Mouse (Mus musculus): ENCODE measurements around the gene Il17c. TPM values are rescaled to one million over a fixed set of nuclear protein-coding genes. Genes with fewer than 3 reads are reported as not detected.

The Il17c gene
- polyA plus RNA-seq (2017; shearing (Covaris generic)): 0.92 TPM

DNA sequence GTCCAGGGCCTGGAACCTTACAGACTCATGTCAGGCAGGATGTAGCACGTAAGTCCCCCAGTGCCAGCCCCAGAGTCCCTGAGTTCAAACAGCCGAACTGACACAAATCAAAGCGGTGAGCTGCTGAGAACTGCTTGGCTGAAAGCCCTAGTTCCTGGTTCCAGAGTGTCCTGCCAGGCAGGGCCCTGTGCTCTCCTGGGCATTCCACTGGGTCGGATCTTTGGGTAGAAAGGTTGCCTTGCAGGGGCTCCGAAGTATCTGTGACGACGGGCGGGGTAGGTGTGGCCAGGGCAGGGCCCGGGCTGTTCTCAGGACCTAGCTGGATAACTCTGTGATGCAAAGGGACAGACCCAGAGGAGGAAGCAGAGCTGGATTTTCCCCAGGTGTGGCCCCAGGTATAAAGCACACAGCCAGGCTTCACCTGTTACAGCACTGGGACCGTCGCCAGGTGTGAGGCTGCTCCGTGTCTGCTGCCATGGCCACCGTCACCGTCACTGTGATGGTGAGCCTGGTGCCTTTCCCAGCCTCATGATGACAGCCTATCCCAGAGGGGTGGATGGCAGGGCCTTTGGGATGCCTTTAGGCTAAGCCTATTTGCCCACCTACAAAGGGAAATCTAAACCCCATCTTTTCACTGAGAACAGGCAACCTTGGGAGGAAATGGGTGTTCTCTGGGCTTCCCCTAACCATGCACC lies at the start of gene Il17c:
Il17c (plus strand) TSS at position 645 of the 695 bp plus-strand sequence.

DNA sequence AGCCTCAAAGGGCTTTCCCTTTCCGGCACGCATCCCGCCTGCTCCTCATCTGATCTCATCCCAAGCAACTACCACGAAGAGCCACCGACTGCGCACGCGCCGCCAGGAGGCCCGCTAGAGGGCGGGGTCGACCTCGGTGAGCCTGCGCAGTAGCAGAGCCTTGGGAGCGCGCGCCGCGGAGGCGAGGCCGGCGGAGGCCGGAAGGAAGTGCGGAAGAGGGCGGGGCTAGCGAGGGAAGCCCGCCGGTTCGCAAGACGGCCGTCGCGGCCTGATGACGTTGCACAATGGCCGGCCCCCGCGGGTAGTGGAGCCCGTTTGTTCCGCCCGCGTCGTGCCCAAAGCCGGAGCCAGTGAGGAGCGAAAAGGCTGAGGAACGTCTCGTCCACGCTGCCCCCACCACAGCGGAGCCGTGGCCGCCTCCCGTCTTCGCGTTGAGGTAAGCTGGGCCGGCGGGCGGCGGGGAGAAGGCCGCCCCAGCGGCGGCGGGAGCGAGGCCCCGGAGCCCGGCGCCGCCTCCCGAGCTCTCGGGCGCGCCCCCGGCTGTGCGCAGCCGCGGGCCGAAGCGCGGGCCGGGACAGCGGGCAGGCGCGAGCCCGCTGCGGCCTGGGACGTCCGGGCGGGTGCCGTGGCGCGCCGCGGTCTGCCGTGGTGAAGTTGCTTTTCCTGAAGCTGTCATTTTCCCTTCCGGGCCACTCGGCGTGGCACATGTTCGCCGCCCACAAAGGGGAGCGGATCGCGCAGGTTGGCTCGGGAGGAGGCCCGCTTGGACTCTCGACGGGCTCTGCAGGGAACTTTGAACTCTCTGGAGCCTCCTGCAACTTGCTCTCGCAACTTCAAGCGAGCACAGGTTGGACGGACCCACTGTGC lies 45.2 kb upstream of the Il17c start, which contains the start of gene Zc3h18:
Zc3h18 (plus strand) TSS at position 245 of the 867 bp plus-strand sequence.

DNA sequence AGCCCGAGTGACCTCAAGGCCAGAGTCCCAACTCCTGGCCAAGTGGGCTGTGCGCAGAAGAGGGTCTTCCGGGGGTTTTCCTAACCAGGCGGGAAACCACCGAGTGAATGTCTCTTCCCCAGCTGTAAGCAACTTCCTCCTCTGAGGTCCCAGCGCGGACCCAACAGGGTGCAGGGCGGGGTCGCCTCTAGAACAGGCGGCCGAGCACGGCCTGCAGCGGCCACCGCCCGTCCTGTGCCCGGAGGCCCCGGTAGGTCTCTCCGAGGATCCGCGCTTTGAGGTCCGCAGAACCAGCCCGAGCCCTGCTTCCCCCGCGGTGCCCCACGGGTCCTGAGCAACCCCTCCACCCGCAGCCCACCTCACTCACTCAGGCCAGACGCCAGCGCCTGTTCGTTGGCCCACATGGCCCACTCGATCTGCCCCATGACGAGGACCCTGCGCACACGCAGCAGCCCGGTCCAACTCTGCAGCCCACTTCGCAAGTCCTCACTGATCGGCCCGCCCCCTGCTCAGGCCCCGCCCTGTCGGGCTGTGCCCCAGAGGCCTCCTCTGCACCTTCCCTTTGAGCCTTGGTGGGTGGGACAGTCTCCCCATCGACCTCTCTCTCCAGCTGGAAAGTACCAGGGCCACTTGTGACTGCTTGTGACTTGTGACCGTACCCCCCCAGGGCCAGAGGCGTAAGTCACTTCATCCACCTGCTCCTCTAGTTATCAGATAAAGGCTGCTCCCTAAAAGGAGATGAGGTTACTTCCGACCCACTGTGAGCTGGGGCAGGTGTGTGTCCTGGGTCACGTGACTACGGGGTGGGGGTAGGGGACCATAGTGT lies 10.8 kb downstream of the Il17c start, which contains the start of gene Cyba:
Cyba (minus strand) TSS at position 488 of the 826 bp plus-strand sequence.

DNA sequence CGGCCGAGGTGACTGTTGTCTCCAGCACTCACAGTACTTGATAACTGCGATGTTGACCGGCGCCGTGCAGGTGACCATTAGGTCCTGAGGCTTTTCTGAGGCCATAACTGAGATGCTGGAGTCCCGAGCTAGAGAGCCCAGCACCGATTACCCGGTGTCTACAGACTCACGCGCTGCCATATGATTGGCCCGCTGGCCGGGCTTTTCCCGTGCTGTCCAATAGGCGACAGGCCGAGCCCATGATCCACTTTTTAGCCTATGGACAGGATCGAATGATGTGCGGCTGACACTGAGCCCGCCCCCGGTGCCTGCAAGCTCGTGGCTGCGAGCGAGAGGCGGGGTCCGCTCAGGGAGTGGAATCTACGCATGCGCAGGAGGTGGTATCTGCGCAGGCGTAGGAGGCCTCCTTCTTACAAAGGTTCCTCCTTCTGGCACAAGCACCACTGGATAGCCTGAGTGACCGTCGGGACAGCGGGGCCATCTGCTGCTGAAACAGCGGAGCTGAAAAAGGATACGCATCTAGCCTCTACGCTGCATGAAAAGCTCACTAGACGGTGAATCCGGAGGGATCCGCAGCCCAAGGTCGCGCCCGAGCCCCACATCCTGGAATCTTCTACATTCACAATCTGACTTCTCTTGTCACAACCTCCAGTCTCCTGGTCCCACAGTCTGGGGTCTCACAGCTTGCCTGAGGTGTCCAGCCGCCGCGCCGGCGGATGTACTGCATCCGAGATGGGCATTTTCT lies 21.6 kb downstream of the Il17c start, which contains the start of gene Mvd:
Mvd (minus strand) TSS at position 161 of the 745 bp plus-strand sequence.

DNA sequence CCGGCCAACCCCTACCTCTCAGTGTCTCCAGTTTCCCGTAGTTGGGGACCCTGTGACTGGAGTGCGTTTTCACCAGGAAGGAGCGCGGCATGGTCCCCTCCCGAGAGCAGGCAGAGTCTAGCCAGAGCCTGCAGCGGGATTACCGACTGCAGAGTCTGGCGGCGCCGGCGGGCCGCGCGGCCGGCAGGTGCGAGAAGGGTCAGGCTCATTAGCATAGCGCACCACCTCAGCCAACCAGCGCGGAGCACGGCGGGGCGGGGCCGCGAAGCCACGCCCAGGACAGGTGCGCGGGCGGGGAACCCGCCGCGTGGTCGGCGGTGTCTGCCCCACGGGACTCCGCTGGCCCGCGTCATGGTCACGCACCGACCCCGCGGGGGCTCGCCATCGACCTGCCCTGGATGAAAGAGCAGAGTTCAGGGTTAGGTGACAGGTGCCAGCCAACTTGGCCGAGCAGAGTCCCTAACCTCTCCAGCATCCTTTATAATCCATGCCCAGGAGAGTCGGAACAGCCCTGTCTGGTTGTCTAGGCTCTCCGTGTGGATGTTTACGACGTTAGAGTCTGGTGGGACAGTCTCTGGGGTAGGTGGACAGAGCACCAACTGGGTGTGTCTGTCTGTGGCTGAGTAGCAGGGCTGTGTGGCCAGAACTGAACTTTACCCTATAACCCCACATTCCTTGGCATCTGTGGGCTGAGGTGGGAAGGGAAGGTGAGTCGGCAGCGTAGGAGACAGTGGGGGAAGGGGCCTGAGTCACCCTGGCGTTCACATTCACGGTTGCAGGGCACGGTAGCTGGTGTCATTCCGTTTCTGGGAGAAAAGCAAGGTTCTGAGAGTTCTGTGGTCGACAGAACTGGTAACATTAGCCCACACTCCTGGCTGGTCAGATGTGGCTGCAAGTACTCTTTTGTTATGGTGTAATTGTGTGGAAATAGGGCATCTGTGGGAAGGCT lies 39.0 kb downstream of the Il17c start, which contains the start of gene Snai3:
Snai3 (minus strand) TSS at position 210 of the 949 bp plus-strand sequence.

Other genes with a start within 250 kb of the Il17c start
- 0.79 TPM for gene Zfpm1, start 139.9 kb upstream of the Il17c start, polyA plus RNA-seq (2017; shearing (Covaris generic))
- gene Trhr2, start 61.3 kb upstream of the Il17c start, polyA plus RNA-seq (2017; shearing (Covaris generic)): not detected
- 53.9 TPM for gene Zc3h18, start 45.4 kb upstream of the Il17c start, polyA plus RNA-seq (2017; shearing (Covaris generic))
- gene Cyba, start 10.9 kb downstream of the Il17c start, polyA plus RNA-seq (2017; shearing (Covaris generic)): 1,044 TPM
- 29.2 TPM for gene Mvd, start 21.4 kb downstream of the Il17c start, polyA plus RNA-seq (2017; shearing (Covaris generic))
- 5.2 TPM for gene Snai3, start 38.7 kb downstream of the Il17c start, polyA plus RNA-seq (2017; shearing (Covaris generic))
- 29.5 TPM for gene Rnf166, start 54.0 kb downstream of the Il17c start, polyA plus RNA-seq (2017; shearing (Covaris generic))
- gene Ctu2, start 54.1 kb downstream of the Il17c start, polyA plus RNA-seq (2017; shearing (Covaris generic)): 70.3 TPM
- gene Piezo1, start 129.3 kb downstream of the Il17c start, polyA plus RNA-seq (2017; shearing (Covaris generic)): 5.2 TPM
- gene Cdt1, start 146.0 kb downstream of the Il17c start, polyA plus RNA-seq (2017; shearing (Covaris generic)): 11.4 TPM
- gene Aprt, start 154.9 kb downstream of the Il17c start, polyA plus RNA-seq (2017; shearing (Covaris generic)): 264 TPM
- gene Galns, start 189.4 kb downstream of the Il17c start, polyA plus RNA-seq (2017; shearing (Covaris generic)): 17.2 TPM
- 55.9 TPM for gene Trappc2l, start 189.6 kb downstream of the Il17c start, polyA plus RNA-seq (2017; shearing (Covaris generic))
- not detected for gene Pabpn1l, start 200.7 kb downstream of the Il17c start, polyA plus RNA-seq (2017; shearing (Covaris generic))

All from CD4-positive, CD25-positive, alpha-beta regulatory T cell, adult 9 weeks (primary cell).